Mouse (Mus musculus) bone marrow, adult 2 months (tissue): ENCODE measurements around the gene Chst8.

Experiments
- CTCF ChIP-seq: fragments of 200-500 bp; IDR thresholded peaks from 2 replicates; pipeline ENCODE4 v1.5.1; 2011; ENCODE audit warnings: low read length, control low read depth; ENCODE audit not compliant: control insufficient read depth, insufficient read depth
- POLR2A ChIP-seq: fragments of 200-500 bp; IDR thresholded peaks from 2 replicates; pipeline ENCODE4 v1.6.1; 2011; ENCODE audit warnings: low read depth, mild to moderate bottlenecking, control low read depth, low read length, borderline replicate concordance; ENCODE audit not compliant: control insufficient read depth

- TF ChIP-seq POLR2A (no peak), CTCF (no peak)
Measured at GRCm38 (mm10) chr7:34734348-34734747, 78.2 kb downstream of the Chst8 start.
